Mouse (Mus musculus): ENCODE measurements around the gene Slc44a1.

The Slc44a1 gene

DNA sequence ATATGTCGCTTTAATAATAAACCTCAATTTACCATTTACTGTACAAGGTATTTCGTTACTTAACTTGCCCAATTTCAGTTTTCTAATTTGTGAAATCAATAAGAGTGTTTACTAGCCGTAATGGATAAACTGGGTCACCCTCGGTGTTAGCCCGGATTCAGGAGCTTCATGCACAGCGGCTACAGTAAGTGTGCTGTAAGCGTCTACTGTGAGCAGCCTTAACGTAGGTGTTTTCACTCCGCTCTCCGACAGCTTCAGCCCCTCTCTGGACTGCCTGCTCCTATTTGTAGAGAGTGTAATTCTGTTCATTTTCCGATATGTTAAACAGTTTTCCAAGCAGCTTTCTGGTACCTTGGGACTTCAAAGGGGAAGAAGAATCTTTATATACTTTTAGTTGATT is 99.7 kb downstream of the Slc44a1 start:
- no peak for DNase-seq

DNA sequence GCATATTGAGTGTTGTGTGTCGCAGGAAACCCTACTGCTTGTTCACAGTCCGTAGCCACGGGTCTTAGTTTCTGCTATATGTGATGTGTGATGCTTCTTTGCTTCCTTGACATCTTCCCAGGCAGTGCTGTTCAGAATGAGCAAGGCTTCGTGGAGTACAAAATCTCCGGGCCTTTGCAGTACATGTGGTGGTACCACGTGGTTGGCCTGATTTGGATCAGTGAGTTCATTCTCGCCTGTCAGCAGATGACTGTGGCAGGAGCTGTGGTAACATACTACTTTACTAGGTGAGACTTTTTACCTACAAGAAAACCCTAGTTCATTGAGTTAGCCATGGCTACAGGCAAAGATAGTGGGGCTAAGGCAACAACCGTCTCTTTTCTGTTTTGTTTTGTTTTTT is 103.2 kb downstream of the Slc44a1 start:
- no peak for DNase-seq

- DNase-seq = no peak
Observed at GRCm38 (mm10) chr4:53544889-53545288, 104.7 kb downstream of the Slc44a1 start.

- DNase-seq = no peak
Observed at GRCm38 (mm10) chr4:53547381-53547780, 107.2 kb downstream of the Slc44a1 start.

- DNase-seq = no peak
Observed at GRCm38 (mm10) chr4:53549375-53549774, 109.2 kb downstream of the Slc44a1 start.

DNA sequence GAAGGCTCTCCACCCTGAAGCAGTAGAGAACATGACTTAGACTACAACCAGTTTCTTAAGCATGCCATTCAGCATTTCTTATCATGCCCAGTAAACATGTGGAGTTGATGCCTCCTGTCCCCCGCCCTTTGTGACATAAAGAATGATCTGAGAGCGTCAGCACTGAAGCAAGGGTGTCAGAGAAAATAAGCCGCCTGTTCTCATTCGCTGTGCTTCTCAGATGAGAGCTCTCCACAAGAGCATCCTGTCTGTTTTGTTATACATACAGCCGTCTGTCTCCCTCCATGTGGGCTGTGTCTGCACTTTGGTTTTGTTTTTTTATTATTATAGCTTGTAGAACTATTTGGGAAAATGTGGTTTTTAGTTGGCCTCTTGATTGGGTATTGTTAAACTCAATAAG is 124.4 kb downstream of the Slc44a1 start:
- DNase-seq = peak; percentile 7

GRCm38 (mm10) chr4:53567065-53567464 is 126.9 kb downstream of the Slc44a1 start:
- no peak for DNase-seq

DNA sequence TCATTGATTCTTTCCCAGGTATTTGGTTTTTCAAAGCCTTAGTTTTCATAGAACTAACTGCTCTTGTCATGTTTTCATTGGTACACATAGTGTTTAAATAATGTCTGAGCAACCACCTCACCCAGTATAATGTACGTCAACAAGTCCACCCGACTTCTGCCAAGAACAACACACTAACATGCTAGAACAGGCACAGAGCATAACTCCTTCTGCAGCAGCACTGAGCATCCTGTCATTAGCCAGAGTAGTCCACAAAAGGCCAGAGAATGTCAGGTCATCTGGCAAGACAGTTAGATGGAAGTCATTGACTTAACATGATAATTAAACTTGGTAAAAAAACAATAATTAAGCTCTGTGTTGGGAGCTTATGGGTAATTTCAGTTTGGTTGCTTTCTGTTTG is 135.3 kb downstream of the Slc44a1 start:
- no peak for DNase-seq

GRCm38 (mm10) chr4:53587676-53588075 is 147.5 kb downstream of the Slc44a1 start:
- DNase-seq = no peak

- DNase-seq = no peak
Observed at GRCm38 (mm10) chr4:53588936-53589335, 148.7 kb downstream of the Slc44a1 start.

- DNase-seq = no peak
Observed at GRCm38 (mm10) chr4:53589466-53589865, 149.3 kb downstream of the Slc44a1 start.

- no peak for DNase-seq
Observed at GRCm38 (mm10) chr4:53590163-53590562, 149.9 kb downstream of the Slc44a1 start.

DNA sequence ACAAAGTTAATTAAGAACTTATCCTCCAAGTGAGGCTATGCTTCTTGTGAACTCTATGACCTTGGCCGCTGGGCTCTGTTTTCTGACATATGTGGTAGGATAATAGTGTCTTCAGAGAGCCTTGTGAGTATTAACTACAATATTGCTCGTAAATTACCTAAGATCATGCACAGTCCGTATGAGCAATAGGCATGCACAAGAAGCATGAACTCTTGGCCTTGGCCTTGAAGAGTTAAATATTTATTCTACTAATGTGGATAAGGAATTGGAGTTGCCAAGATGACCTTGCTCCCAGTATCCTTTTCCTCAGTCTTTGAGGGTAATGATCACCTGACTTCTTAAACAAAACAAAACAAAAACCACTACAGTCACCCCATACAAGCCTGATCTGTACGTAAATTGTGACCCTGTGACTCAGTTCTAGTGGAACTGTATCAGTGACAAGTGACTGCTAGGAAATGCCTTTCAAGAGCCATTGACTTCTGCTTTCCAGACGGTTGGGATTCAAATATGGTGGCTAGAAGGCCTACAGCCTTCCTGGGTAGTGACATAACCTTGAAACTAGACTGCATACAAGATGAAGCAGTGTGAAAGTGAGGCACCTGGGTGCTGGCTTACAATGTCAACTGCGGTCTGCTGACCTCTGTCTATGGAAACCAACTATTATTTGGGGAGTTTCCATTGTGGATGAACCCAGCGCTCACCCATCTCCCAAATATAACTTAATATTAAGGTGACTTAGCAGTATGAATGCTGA is 150.7 kb downstream of the Slc44a1 start:
- no peak for DNase-seq

- no peak for DNase-seq
Observed at GRCm38 (mm10) chr4:53591536-53591935, 151.3 kb downstream of the Slc44a1 start.

DNA sequence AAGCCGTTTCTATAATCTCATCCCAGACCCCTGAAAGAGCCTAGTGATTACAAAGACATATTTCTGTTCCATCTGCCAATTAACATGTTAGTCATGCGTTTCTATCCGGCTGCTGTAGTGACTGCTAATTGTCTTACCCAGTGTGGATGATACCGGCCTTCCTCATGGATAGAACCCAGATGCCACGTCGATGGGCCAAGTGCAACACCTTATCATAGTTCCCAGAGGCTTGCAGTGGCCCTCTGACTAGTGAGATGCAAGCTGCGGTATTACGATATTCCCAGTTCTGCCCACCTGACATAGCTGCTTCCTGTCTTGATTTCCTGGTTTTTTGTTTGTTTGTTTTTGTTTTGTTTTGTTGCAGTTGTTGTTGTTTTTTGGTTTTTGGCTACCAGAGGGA is 151.7 kb downstream of the Slc44a1 start:
- no peak for DNase-seq

- DNase-seq = peak; percentile 59
Observed at GRCm38 (mm10) chr4:53592386-53592785, 152.2 kb downstream of the Slc44a1 start.

DNA sequence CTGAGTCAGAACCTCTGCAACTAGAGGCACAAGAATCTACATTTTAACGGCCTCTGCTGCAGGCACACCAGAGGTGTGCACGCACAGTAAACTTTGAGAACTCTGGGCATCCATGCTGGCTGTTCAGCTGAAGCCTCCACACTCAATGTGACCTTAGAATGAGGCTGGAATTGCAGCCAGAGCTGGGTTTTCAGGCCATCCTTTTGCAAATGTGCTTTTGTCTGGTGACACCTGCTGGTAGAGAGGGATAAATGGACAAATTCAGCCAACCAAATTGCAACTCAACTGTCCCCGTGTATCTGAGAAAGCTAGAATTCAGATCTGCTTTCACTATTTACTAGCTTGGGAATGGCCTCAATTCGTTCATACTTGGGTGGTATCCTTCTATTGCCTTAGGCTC is 154.0 kb downstream of the Slc44a1 start:
- DNase-seq = peak; percentile 77

GRCm38 (mm10) chr4:53595246-53596062 is 155.2 kb downstream of the Slc44a1 start:
- peak; percentile 7 for DNase-seq

GRCm38 (mm10) chr4:53596063-53596895 is 156.1 kb downstream of the Slc44a1 start:
- DNase-seq = peak; percentile 25

DNA sequence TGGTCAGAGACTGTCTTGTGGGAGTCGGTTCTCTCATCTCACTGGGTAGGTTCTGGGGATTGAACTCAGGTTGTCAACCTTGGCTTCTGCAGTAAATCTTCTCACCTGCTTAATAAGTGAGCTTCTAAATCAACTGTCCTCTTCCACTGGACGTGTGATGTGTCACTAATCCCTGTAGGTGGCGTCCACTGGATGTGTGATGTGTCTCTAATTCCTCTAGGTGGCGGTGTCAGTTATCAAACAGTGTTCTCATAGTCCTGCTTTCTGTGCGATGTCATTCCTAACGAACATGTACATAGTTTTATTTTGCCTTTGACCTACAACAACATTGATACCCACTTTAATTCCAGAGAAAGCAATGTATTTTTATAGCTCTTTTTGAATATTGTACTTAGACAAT is 160.2 kb downstream of the Slc44a1 start:
- peak; percentile 35 for DNase-seq

GRCm38 (mm10) chr4:53614576-53615225 is 174.5 kb downstream of the Slc44a1 start:
- no peak for DNase-seq

DNA sequence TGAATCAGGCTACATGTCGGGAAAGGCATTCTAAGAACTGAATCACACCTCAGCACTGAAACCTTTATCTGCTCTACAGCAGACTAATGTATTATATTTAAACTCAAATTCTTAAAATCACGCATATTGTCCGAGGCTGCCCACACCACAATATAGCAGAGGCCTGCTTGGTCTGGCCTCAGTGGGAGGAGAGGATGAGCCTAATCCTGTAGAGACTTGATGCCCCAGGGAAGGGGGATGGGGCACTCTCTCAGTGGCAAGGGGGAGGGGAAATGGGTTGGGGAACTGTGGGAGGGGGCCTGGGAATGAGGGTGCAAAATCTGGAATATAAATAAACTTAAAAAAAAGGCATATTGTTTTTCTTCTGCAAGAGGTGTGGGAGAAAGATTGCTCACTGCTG is 177.8 kb downstream of the Slc44a1 start:
- no peak for DNase-seq

- DNase-seq = no peak
Observed at GRCm38 (mm10) chr4:53620104-53620503, 179.9 kb downstream of the Slc44a1 start.
